Mouse (Mus musculus) v-Abl transformed pro-B cells (cell line): ENCODE data around the gene Il17f.
"Not testable (repeated sequence)": the region's sequence is repeated elsewhere in the genome, so short reads cannot be mapped to it uniquely, and the experiment has no call there.

ENCODE experiments used
- in situ Hi-C, 2 experiments: fragments of 400-800 bp; cut with MboI; formaldehyde crosslinking; loops; one replicate each; pipeline ENCODE4 v1.15.1; 2025; ENCODE audit not compliant: unreplicated experiment in 2 of 2

Il17f gene

GRCm38 (mm10) chr1:20790517-20790916 is at the start of gene Il17f:
Gene Il17f, minus strand, starts transcription at chr1:20790617.
- in situ Hi-C loops = not testable (repeated sequence)

GRCm38 (mm10) chr1:20839911-20840310 is 49.5 kb upstream of the Il17f start:
- in situ Hi-C loops = no loop called here

GRCm38 (mm10) chr1:20836551-20837125 is 46.2 kb upstream of the Il17f start:
- in situ Hi-C loops = no loop called here

GRCm38 (mm10) chr1:20833141-20833511 is 42.7 kb upstream of the Il17f start:
- in situ Hi-C loops = no loop called here

- in situ Hi-C loops = no loop called here
These were observed 42.2 kb upstream of the Il17f start for GRCm38 (mm10) chr1:20832473-20833140.

- in situ Hi-C loops = no loop called here
These were observed 40.1 kb upstream of the Il17f start for GRCm38 (mm10) chr1:20830546-20830945.

GRCm38 (mm10) chr1:20828061-20828460 is 37.6 kb upstream of the Il17f start:
- in situ Hi-C loops = no loop called here

GRCm38 (mm10) chr1:20825036-20825435 is 34.6 kb upstream of the Il17f start:
- in situ Hi-C loops = no loop called here

GRCm38 (mm10) chr1:20823906-20824305 is 33.5 kb upstream of the Il17f start:
- in situ Hi-C loops = loop anchor here in 1 of 2 experiments (25.0 kb wide), 1 partner anchor 263 kb away; the partner anchor contains the start of gene Tram2

GRCm38 (mm10) chr1:20823471-20823870 is 33.1 kb upstream of the Il17f start:
- in situ Hi-C loops = loop anchor here in 1 of 2 experiments (25.0 kb wide), 1 partner anchor 264 kb away; the partner anchor contains the start of gene Tram2

GRCm38 (mm10) chr1:20820959-20821358 is 30.5 kb upstream of the Il17f start:
- in situ Hi-C loops = loop anchor here in 1 of 2 experiments (25.0 kb wide), 1 partner anchor 266 kb away; the partner anchor contains the start of gene Tram2

- in situ Hi-C loops = loop anchor here (10.0 to 25.0 kb wide), 2 partner anchors 255 to 267 kb away; partner anchors contain the start of gene Tram2 (in 2 of the 2)
These were observed 29.6 kb upstream of the Il17f start, which contains the start of gene Mcm3 for GRCm38 (mm10) chr1:20819771-20820605. Gene Mcm3, minus strand, starts transcription at chr1:20820312.

GRCm38 (mm10) chr1:20817596-20817995 is 27.2 kb upstream of the Il17f start:
- in situ Hi-C loops = loop anchor here (10.0 to 25.0 kb wide), 2 partner anchors 257 to 270 kb away; partner anchors contain the start of gene Tram2 (in 2 of the 2)

GRCm38 (mm10) chr1:20817172-20817571 is 26.8 kb upstream of the Il17f start:
- in situ Hi-C loops = loop anchor here (10.0 to 25.0 kb wide), 2 partner anchors 258 to 270 kb away; partner anchors contain the start of gene Tram2 (in 2 of the 2)

GRCm38 (mm10) chr1:20814521-20814920 is 24.1 kb upstream of the Il17f start:
- in situ Hi-C loops = loop anchor here (10.0 to 25.0 kb wide), 2 partner anchors 260 to 273 kb away; partner anchors contain the start of gene Tram2 (in 2 of the 2)

GRCm38 (mm10) chr1:20804526-20804925 is 14.1 kb upstream of the Il17f start:
- in situ Hi-C loops = loop anchor here in 1 of 2 experiments (25.0 kb wide), 1 partner anchor 283 kb away; the partner anchor contains the start of gene Tram2

- in situ Hi-C loops = loop anchor here in 1 of 2 experiments (25.0 kb wide), 1 partner anchor 285 kb away; the partner anchor contains the start of gene Tram2
These were observed 11.4 kb upstream of the Il17f start for GRCm38 (mm10) chr1:20801682-20802390.

GRCm38 (mm10) chr1:20801275-20801674 is 10.9 kb upstream of the Il17f start:
- in situ Hi-C loops = loop anchor here in 1 of 2 experiments (25.0 kb wide), 1 partner anchor 286 kb away; the partner anchor contains the start of gene Tram2

GRCm38 (mm10) chr1:20795178-20795577 is 4.8 kb upstream of the Il17f start:
- in situ Hi-C loops = no loop called here

- in situ Hi-C loops = no loop called here
These were observed 4.3 kb upstream of the Il17f start for GRCm38 (mm10) chr1:20794760-20795159.
